Mouse (Mus musculus): Measurements from ENCODE around the gene Ggn. TPM values are rescaled to one million over a fixed set of nuclear protein-coding genes. Genes with fewer than 3 reads are reported as not detected.
"Not testable (repeated sequence)": the region's sequence is repeated elsewhere in the genome, so short reads cannot be mapped to it uniquely, and the experiment has no call there.

Gene Ggn
- polyA plus RNA-seq, 1 experiment from 2014 or later = 0.18 TPM

DNA sequence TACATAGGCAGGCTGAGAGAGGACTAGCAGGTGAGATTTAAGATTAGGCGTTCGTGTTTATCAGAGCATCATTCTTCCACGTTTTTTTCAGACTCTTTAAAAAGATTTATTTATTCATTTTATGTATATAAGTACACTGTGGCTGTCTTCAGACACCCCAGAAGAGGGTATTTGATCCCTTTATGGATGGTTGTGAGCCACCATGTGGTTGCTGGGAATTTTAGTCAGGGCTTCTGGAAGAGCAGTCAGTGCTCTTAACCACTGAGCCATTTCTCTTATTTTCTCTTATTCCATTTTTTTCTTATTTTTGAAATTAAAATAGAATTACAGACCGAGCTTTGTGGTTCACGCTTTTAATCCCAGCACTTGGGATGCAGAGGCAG lies 10.8 kb downstream of the Ggn start:
- whole genome bisulfite sequencing = 38% methylated on average over 5 of the region's 5 CpGs
- peaks cover 8% of the 10 kb centered on the region for H3K36me3 ChIP-seq
- peak overlapping the region; percentile 44 for H3K4me2 ChIP-seq (replicated peaks)
- H3K9me3 ChIP-seq = no peaks in the 10 kb centered on the region
- peak overlapping the region; percentile 57 for H3K27ac ChIP-seq (replicated peaks)
- H3K9ac ChIP-seq (replicated peaks) = peak overlapping the region; percentile 66; the same call in 1 of the 2 replicates
- peak overlapping the region; percentile 56 for H3K4me3 ChIP-seq
- peaks cover 19% of the 10 kb centered on the region for H3K4me1 ChIP-seq
- no peaks in the 10 kb centered on the region for H3K27me3 ChIP-seq
- peak; percentile 57 for ATAC-seq (replicated peaks)

DNA sequence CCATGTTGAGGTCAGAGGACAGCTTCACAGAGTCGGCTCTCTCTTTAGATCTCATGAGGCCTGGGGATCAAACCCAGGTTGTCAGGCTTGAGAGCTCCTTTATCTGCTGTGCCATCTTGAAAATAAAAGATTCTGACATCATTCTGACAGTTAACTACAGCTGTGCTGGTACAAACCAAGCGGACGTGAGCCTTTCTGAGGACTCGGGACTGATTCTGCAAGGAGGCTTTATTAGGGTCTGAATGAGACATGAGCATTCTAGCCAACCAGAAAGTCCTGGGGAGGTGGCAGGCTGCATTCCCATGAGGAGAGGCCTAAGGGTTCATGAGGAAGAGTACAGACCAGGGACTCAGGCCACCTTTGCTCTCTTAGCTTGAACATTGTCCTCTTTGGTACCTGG lies 11.3 kb downstream of the Ggn start:
- Histone ChIP-seq H3K27ac (replicated peaks) (0 out of 2 replicates have a peak overlapping the region, but pooled peaks have one; percentile 57), H3K4me1 (peaks cover 19% of the 10 kb centered on the region)
- not testable (repeated sequence) for H3K9ac ChIP-seq (replicated peaks); H3K4me3 ChIP-seq; H3K4me2 ChIP-seq (replicated peaks); H3K27me3 ChIP-seq; H3K36me3 ChIP-seq; ATAC-seq (replicated peaks); H3K9me3 ChIP-seq
- WGBS = 91% methylated on average over 4 of the region's 4 CpGs

DNA sequence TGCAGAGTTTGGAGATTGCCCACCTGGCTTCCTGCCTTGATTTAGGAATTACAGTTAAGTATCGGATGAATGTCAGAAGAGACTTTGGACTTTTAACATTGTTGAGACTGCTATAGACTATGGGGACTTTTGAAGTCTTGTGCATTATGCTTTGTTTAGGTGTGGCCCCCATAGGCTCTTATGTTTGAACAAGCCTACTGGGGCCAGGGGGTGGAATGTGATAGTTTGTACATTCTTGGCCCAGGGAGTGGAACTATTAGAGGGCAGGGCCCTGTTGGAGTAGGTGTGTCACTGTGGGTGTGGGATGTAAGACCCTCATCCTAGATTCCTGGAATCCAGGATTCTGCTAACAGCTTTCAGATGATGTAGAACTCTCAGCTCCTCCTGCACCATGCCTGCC lies 24.2 kb downstream of the Ggn start:
- H3K27ac ChIP-seq (replicated peaks) = not testable (repeated sequence)

GRCm38 (mm10) chr7:29202577-29202976 lies 32.6 kb downstream of the Ggn start:
- H3K9me3 ChIP-seq = no peaks in the 10 kb centered on the region
- WGBS = 83% methylated on average over 6 of the region's 6 CpGs
- no peak overlapping the region for H3K9ac ChIP-seq (replicated peaks)
- H3K4me2 ChIP-seq (replicated peaks) = no peak overlapping the region
- H3K36me3 ChIP-seq = no peaks in the 10 kb centered on the region
- H3K27ac ChIP-seq (replicated peaks) = no peak overlapping the region
- no peak for ATAC-seq (replicated peaks)
- H3K4me3 ChIP-seq = no peak overlapping the region
- H3K4me1 ChIP-seq = no peaks in the 10 kb centered on the region
- H3K27me3 ChIP-seq = no peaks in the 10 kb centered on the region

More for the DNA sequence above, 24.2 kb downstream of the Ggn start:
- not testable (repeated sequence) for H3K9ac ChIP-seq (replicated peaks); ATAC-seq (replicated peaks); H3K9me3 ChIP-seq; H3K27me3 ChIP-seq; H3K4me2 ChIP-seq (replicated peaks); H3K4me1 ChIP-seq; H3K36me3 ChIP-seq; H3K4me3 ChIP-seq
- WGBS = 84% methylated on average over 1 of the region's 1 CpGs

- H3K9ac ChIP-seq (replicated peaks); H3K36me3 ChIP-seq; H3K27me3 ChIP-seq; ATAC-seq (replicated peaks); H3K27ac ChIP-seq (replicated peaks); H3K9me3 ChIP-seq: not testable (repeated sequence)
- H3K4me2 ChIP-seq (replicated peaks) = peak overlapping the region; percentile 38
- peaks cover 15% of the 10 kb centered on the region for H3K4me1 ChIP-seq
- 30% methylated on average over 15 of the region's 15 CpGs for WGBS
- peak overlapping the region; percentile 33; the same call in 1 of the 2 replicates for H3K4me3 ChIP-seq
Measured at GRCm38 (mm10) chr7:29211013-29211412, 41.0 kb downstream of the Ggn start.

DNA sequence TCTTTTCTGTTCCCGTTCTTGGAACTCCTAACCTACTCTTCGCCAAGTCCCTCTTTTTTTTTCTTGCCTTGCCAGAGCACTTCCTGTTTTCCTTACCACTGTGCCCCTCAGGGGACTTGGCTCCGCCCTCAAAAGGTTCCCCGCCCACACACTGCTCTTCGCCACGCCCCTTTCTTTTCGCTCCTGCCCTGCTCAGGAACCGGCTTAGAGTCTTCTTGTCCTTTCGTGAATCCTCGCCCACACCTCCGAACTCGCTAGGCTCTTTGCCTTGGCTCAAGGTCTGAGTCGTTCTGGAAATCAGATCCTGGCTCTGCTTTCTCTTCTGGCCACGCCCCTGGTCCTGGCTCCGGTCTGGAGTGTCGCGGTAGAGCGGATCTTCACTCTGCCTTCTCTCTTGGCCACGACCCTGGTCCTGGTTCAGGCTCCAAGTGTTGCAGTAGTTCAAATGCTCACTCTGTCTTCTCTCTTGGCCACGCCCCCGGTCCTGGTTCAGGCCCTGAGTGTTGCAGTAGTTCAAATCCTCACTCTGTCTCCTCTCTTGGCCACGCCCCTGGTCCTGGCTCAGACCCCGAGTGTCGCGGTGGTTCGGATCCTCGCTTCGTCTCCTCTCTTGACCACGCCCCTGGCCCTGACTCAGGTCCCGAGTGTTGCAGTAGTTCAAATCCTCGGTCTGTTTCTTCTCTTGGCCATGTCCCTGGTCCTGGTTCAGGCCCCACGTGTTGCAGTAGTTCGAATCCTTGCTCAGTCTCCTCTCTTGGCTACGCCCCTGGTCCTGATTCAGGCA lies 41.6 kb downstream of the Ggn start:
- Histone ChIP-seq H3K4me1 (peaks cover 15% of the 10 kb centered on the region), H3K4me3 (peak overlapping the region; percentile 33), H3K36me3 (no peaks in the 10 kb centered on the region), H3K9me3 (no peaks in the 10 kb centered on the region), H3K27ac (replicated peaks) (no peak overlapping the region), H3K9ac (replicated peaks) (no peak overlapping the region), H3K4me2 (replicated peaks) (peak overlapping the region; percentile 38), H3K27me3 (peaks cover 8% of the 10 kb centered on the region; the same call in 1 of the 2 replicates)
- ATAC-seq (replicated peaks) = 0 out of 2 replicates have a peak, but pooled peaks have one; percentile 42
- 7% methylated on average over 34 of the region's 34 CpGs for WGBS

GRCm38 (mm10) chr7:29212199-29212765 lies 42.3 kb downstream of the Ggn start:
- H3K4me2 ChIP-seq (replicated peaks) = 0 out of 2 replicates have a peak overlapping the region, but pooled peaks have one; percentile 46
- peaks cover 15% of the 10 kb centered on the region for H3K4me1 ChIP-seq
- H3K36me3 ChIP-seq = no peaks in the 10 kb centered on the region
- WGBS = 15% methylated on average over 26 of the region's 26 CpGs
- H3K9ac ChIP-seq (replicated peaks) = no peak overlapping the region
- ATAC-seq (replicated peaks) = no peak
- H3K27ac ChIP-seq (replicated peaks) = no peak overlapping the region
- H3K4me3 ChIP-seq = no peak overlapping the region; the same call in 1 of the 2 replicates
- H3K9me3 ChIP-seq = no peaks in the 10 kb centered on the region
- peaks cover 8% of the 10 kb centered on the region; the same call in 1 of the 2 replicates for H3K27me3 ChIP-seq

GRCm38 (mm10) chr7:29212775-29213560 lies 43.0 kb downstream of the Ggn start:
- peak overlapping the region; percentile 31 for H3K4me3 ChIP-seq
- WGBS = 18% methylated on average over 40 of the region's 40 CpGs
- H3K4me2 ChIP-seq (replicated peaks) = peak overlapping the region; percentile 46
- ATAC-seq (replicated peaks) = peak; percentile 51; the same call in 1 of the 2 replicates
- peaks cover 15% of the 10 kb centered on the region for H3K4me1 ChIP-seq
- not testable (repeated sequence) for H3K9ac ChIP-seq (replicated peaks); H3K36me3 ChIP-seq; H3K27me3 ChIP-seq; H3K9me3 ChIP-seq; H3K27ac ChIP-seq (replicated peaks)

- Histone ChIP-seq H3K9ac (replicated peaks) (no peak within 1 kb of the TSS), H3K27ac (replicated peaks) (0 out of 2 replicates have a peak within 1 kb of the TSS, but pooled peaks have one; percentile 23), H3K4me3 (peak within 1 kb of the TSS; percentile 31), H3K4me2 (replicated peaks) (peak within 1 kb of the TSS; percentile 46), H3K36me3 (no peaks in the 10 kb centered on the region), H3K27me3 (peaks cover 8% of the 10 kb centered on the region; the same call in 1 of the 2 replicates), H3K4me1 (peaks cover 15% of the 10 kb centered on the region), H3K9me3 (no peaks in the 10 kb centered on the region)
- WGBS = 2% methylated on average over 20 of the region's 20 CpGs
- peak; percentile 68 for ATAC-seq (replicated peaks)
Measured at GRCm38 (mm10) chr7:29213675-29214082, 43.7 kb downstream of the Ggn start, which contains the start of gene Catsperg1. Catsperg1 (minus strand) TSS chr7:29214035.

DNA sequence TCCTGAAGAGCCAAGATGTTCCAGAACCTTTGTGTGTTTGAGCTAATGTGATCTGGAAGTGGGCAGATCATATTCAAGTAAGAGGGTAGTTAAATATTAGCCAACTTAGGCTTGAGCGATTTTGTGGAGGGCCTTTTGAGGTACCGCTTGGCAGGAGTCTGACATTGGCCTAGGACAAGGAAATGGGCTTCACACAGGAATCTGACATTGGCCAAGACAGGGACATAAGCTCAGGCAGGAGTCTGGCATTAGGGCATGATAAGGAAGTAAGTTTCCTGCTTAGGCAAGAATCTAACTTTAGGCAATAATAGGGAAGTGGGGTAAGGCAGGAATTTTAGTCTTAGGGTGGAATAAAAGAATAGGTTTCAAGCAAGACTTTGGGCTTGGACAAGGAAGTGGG lies 44.2 kb downstream of the Ggn start:
- 69% methylated on average over 2 of the region's 2 CpGs for WGBS
- Histone ChIP-seq H3K27me3 (peaks cover 8% of the 10 kb centered on the region; the same call in 1 of the 2 replicates), H3K9me3 (no peaks in the 10 kb centered on the region), H3K4me2 (replicated peaks) (no peak overlapping the region), H3K4me3 (no peak overlapping the region), H3K9ac (replicated peaks) (no peak overlapping the region), H3K4me1 (peaks cover 15% of the 10 kb centered on the region), H3K27ac (replicated peaks) (no peak overlapping the region), H3K36me3 (no peaks in the 10 kb centered on the region)
- ATAC-seq (replicated peaks) = no peak

- Histone ChIP-seq H3K27me3 (peaks cover 8% of the 10 kb centered on the region; the same call in 1 of the 2 replicates), H3K4me1 (peaks cover 15% of the 10 kb centered on the region), H3K9ac (replicated peaks) (no peak overlapping the region), H3K36me3 (no peaks in the 10 kb centered on the region), H3K27ac (replicated peaks) (no peak overlapping the region), H3K4me2 (replicated peaks) (no peak overlapping the region), H3K9me3 (no peaks in the 10 kb centered on the region), H3K4me3 (no peak overlapping the region)
- no peak for ATAC-seq (replicated peaks)
- WGBS = 47% methylated on average over 15 of the region's 15 CpGs
Measured at GRCm38 (mm10) chr7:29214846-29215245, 44.8 kb downstream of the Ggn start.
